Mouse (Mus musculus): ENCODE measurements around the gene Cyld. TPM values are rescaled to one million over a fixed set of nuclear protein-coding genes. Genes with fewer than 3 reads are reported as not detected.

Gene Cyld
- total and polyA plus RNA-seq, 3 experiments, result 1.0 to 57.7 (median 40.9) TPM

GRCm38 (mm10) chr8:88692866-88693265 is 4.0 kb upstream of the Cyld start:
- Histone ChIP-seq H3K4me1 (ENCODE audit: insufficient read depth, low read depth, low read length) (peaks cover 26% of the 10 kb centered on the region), H3K27me3 (ENCODE audit: insufficient read depth, low read length) (peaks cover 13% of the 10 kb centered on the region; the same call in 1 of the 2 replicates), H3K4me3 (ENCODE audit: low read depth, low read length) (no peak overlapping the region), H3K36me3 (replicated peaks) (no peaks in the 10 kb centered on the region), H3K9me3 (replicated peaks) (no peaks in the 10 kb centered on the region)
- DNase-seq (ENCODE audit: low spot score), result no peak
- TF ChIP-seq CTCF (IDR thresholded peaks at IDR 0.05; ENCODE audit: low read depth, low read length) (no peak), GATA1 (IDR thresholded peaks at IDR 0.05; ENCODE audit: borderline replicate concordance, low read length) (no peak), POLR2AphosphoS5 (IDR thresholded peaks at IDR 0.05; ENCODE audit: insufficient replicate concordance, low read depth, low read length) (no peak), GATA2 (IDR thresholded peaks at IDR 0.05; ENCODE audit: borderline replicate concordance, low read depth, low read length) (no peak), TAL1 (conservative IDR thresholded peaks at IDR 0.05; ENCODE audit: low read depth, low read length) (no peak)
- ATAC-seq (ENCODE audit: extremely low read depth, insufficient number of reproducible peaks, low FRiP score, poor library complexity, severe bottlenecking), result no peak

GRCm38 (mm10) chr8:88693376-88693775 is 3.5 kb upstream of the Cyld start:
- no peak for TF ChIP-seq GATA1 (IDR thresholded peaks at IDR 0.05; ENCODE audit: borderline replicate concordance, low read length)
- TF ChIP-seq POLR2AphosphoS5 (IDR thresholded peaks at IDR 0.05; ENCODE audit: insufficient replicate concordance, low read depth, low read length), result no peak
- no peak for TF ChIP-seq CTCF (IDR thresholded peaks at IDR 0.05; ENCODE audit: low read depth, low read length)
- TF ChIP-seq GATA2 (IDR thresholded peaks at IDR 0.05; ENCODE audit: borderline replicate concordance, low read depth, low read length), result no peak
- TF ChIP-seq TAL1 (conservative IDR thresholded peaks at IDR 0.05; ENCODE audit: low read depth, low read length), result no peak
- Histone ChIP-seq H3K4me1 (ENCODE audit: insufficient read depth, low read depth, low read length) (peaks cover 29% of the 10 kb centered on the region), H3K9me3 (replicated peaks) (no peaks in the 10 kb centered on the region), H3K36me3 (replicated peaks) (no peaks in the 10 kb centered on the region), H3K4me3 (ENCODE audit: low read depth, low read length) (no peak overlapping the region), H3K27me3 (ENCODE audit: insufficient read depth, low read length) (peaks cover 13% of the 10 kb centered on the region; the same call in 1 of the 2 replicates)
- ATAC-seq (ENCODE audit: extremely low read depth, insufficient number of reproducible peaks, low FRiP score, poor library complexity, severe bottlenecking), result no peak
- DNase-seq (ENCODE audit: low spot score), result no peak

GRCm38 (mm10) chr8:88694291-88694690 is 2.5 kb upstream of the Cyld start:
- ATAC-seq (ENCODE audit: extremely low read depth, insufficient number of reproducible peaks, low FRiP score, poor library complexity, severe bottlenecking) (no peak), DNase-seq (ENCODE audit: low spot score) (no peak)
- TF ChIP-seq GATA1 (IDR thresholded peaks at IDR 0.05; ENCODE audit: borderline replicate concordance, low read length), result no peak
- TF ChIP-seq POLR2AphosphoS5 (IDR thresholded peaks at IDR 0.05; ENCODE audit: insufficient replicate concordance, low read depth, low read length), result no peak
- no peak for TF ChIP-seq TAL1 (conservative IDR thresholded peaks at IDR 0.05; ENCODE audit: low read depth, low read length)
- no peak for TF ChIP-seq GATA2 (IDR thresholded peaks at IDR 0.05; ENCODE audit: borderline replicate concordance, low read depth, low read length)
- TF ChIP-seq CTCF (IDR thresholded peaks at IDR 0.05; ENCODE audit: low read depth, low read length), result no peak
- Histone ChIP-seq H3K27me3 (ENCODE audit: insufficient read depth, low read length) (peaks cover 9% of the 10 kb centered on the region; the same call in 1 of the 2 replicates), H3K4me1 (ENCODE audit: insufficient read depth, low read depth, low read length) (peaks cover 29% of the 10 kb centered on the region), H3K36me3 (replicated peaks) (no peaks in the 10 kb centered on the region), H3K9me3 (replicated peaks) (no peaks in the 10 kb centered on the region), H3K4me3 (ENCODE audit: low read depth, low read length) (no peak overlapping the region)

- H3K4me1 ChIP-seq (ENCODE audit: insufficient read depth, low read depth, low read length), result peaks cover 27% of the 10 kb centered on the region
- H3K27me3 ChIP-seq (ENCODE audit: insufficient read depth, low read length), result peaks cover 2% of the 10 kb centered on the region; the same call in 1 of the 2 replicates
- ATAC-seq (ENCODE audit: extremely low read depth, insufficient number of reproducible peaks, low FRiP score, poor library complexity, severe bottlenecking), result no peak
Observed at GRCm38 (mm10) chr8:88696228-88696627, 600 bp upstream of the Cyld start.

GRCm38 (mm10) chr8:88697642-88698031 is 809 bp downstream of the Cyld start:
- TF ChIP-seq GATA1 (IDR thresholded peaks at IDR 0.05; ENCODE audit: borderline replicate concordance, low read length) (no peak), POLR2AphosphoS5 (IDR thresholded peaks at IDR 0.05; ENCODE audit: insufficient replicate concordance, low read depth, low read length) (no peak), TAL1 (conservative IDR thresholded peaks at IDR 0.05; ENCODE audit: low read depth, low read length) (no peak), GATA2 (IDR thresholded peaks at IDR 0.05; ENCODE audit: borderline replicate concordance, low read depth, low read length) (no peak), CTCF (IDR thresholded peaks at IDR 0.05; ENCODE audit: low read depth, low read length) (no peak)
- no peak for ATAC-seq (ENCODE audit: extremely low read depth, insufficient number of reproducible peaks, low FRiP score, poor library complexity, severe bottlenecking)
- DNase-seq (ENCODE audit: low spot score), result peak; percentile 8

More at GRCm38 (mm10) chr8:88696228-88696627, 600 bp upstream of the Cyld start:
- no peaks in the 10 kb centered on the region for H3K9me3 ChIP-seq (replicated peaks)
- no peak for DNase-seq (ENCODE audit: low spot score)
- H3K36me3 ChIP-seq (replicated peaks), result no peaks in the 10 kb centered on the region
- H3K4me3 ChIP-seq (ENCODE audit: low read depth, low read length), result peak overlapping the region; percentile 93
- TF ChIP-seq GATA2 (IDR thresholded peaks at IDR 0.05; ENCODE audit: borderline replicate concordance, low read depth, low read length) (no peak), CTCF (IDR thresholded peaks at IDR 0.05; ENCODE audit: low read depth, low read length) (no peak), POLR2AphosphoS5 (IDR thresholded peaks at IDR 0.05; ENCODE audit: insufficient replicate concordance, low read depth, low read length) (no peak), GATA1 (IDR thresholded peaks at IDR 0.05; ENCODE audit: borderline replicate concordance, low read length) (no peak), TAL1 (conservative IDR thresholded peaks at IDR 0.05; ENCODE audit: low read depth, low read length) (no peak)

GRCm38 (mm10) chr8:88698048-88698447 is 1.2 kb downstream of the Cyld start:
- no peak for DNase-seq (ENCODE audit: low spot score)
- H3K4me3 ChIP-seq (ENCODE audit: low read depth, low read length), result peak overlapping the region; percentile 93; the same call in 1 of the 2 replicates
- TF ChIP-seq TAL1 (conservative IDR thresholded peaks at IDR 0.05; ENCODE audit: low read depth, low read length), result no peak
- H3K36me3 ChIP-seq (replicated peaks), result peaks cover 5% of the 10 kb centered on the region
- ATAC-seq (ENCODE audit: extremely low read depth, insufficient number of reproducible peaks, low FRiP score, poor library complexity, severe bottlenecking), result no peak
- no peaks in the 10 kb centered on the region for H3K9me3 ChIP-seq (replicated peaks)
- peaks cover 32% of the 10 kb centered on the region for H3K4me1 ChIP-seq (ENCODE audit: insufficient read depth, low read depth, low read length)
- no peaks in the 10 kb centered on the region; the same call in 1 of the 2 replicates for H3K27me3 ChIP-seq (ENCODE audit: insufficient read depth, low read length)

More at GRCm38 (mm10) chr8:88697642-88698031, 809 bp downstream of the Cyld start:
- Histone ChIP-seq H3K36me3 (replicated peaks) (peaks cover 4% of the 10 kb centered on the region), H3K27me3 (ENCODE audit: insufficient read depth, low read length) (no peaks in the 10 kb centered on the region; the same call in 1 of the 2 replicates), H3K9me3 (replicated peaks) (no peaks in the 10 kb centered on the region), H3K4me1 (ENCODE audit: insufficient read depth, low read depth, low read length) (peaks cover 28% of the 10 kb centered on the region), H3K4me3 (ENCODE audit: low read depth, low read length) (peak overlapping the region; percentile 93)

Measured in G1E (cell line).